Mouse (Mus musculus): ENCODE data around the gene Lrp1.

- TF ChIP-seq CTCF (IDR thresholded peaks at IDR 0.05) (no peak), POLR2A (IDR thresholded peaks at IDR 0.05; ENCODE audit: insufficient read depth, low read depth, low read length) (0 out of 2 replicates have a peak, but pooled peaks have one; percentile 4), EP300 (IDR thresholded peaks at IDR 0.05; ENCODE audit: insufficient read depth, low read depth, low read length) (no peak)
Measured at GRCm38 (mm10) chr10:127597311-127597901, 23.5 kb downstream of the Lrp1 start.

Data from heart, adult 2 months (tissue).